Mouse (Mus musculus): ENCODE data around the gene Alyref2.

DNA sequence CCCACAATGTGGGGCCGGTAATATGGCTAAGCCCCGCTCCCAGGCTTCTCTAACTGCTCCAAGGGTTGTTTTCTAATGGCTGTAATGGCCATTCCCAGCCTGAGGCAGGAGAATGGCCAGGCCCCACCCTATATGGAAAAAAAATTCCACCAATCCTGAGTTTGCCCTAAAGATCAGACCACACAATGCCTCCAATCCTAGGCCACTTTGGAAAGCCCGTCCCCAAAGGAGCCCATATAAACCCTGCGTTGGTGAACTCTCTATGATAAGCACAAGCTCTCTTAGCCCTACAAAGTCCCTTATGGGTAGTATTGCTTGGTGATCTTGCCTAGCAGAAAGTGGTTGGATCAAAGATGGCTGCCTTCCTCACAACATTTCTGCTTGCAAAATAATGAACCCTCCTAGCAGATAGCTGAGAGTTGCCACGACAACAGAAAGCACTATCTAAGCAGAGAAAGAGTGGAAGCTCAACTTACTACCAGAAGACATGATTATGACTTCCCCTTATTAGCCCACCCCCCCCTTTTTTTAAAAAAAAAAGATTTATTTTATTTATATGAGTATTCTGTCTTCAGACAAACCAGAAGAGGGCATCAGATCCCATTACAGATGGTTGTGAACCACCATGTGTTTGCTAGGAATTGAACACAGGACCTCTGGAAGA lies 37.4 kb upstream of the Alyref2 start:
- TF ChIP-seq EP300 (IDR thresholded peaks at IDR 0.05; ENCODE audit: low read depth) (no peak), CTCF (IDR thresholded peaks at IDR 0.05; ENCODE audit: low read depth) (no peak)
